Mouse (Mus musculus): ENCODE measurements around the gene Dgki. TPM values are rescaled to one million over a fixed set of nuclear protein-coding genes. Genes with fewer than 3 reads are reported as not detected.

Gene Dgki
- polyA plus RNA-seq, 1 experiment from 2014 or later = 0.27 TPM

GRCm38 (mm10) chr6:37310601-37311000 is 10.6 kb upstream of the Dgki start:
- no peak overlapping the region for H3K9ac ChIP-seq (ENCODE audit: low read depth, low read length)
- no peak overlapping the region for H3K27ac ChIP-seq (ENCODE audit: low read depth, low read length)
- H3K36me3 ChIP-seq (ENCODE audit: control insufficient read depth, insufficient read depth, low read length) = no peaks in the 10 kb centered on the region
- no peaks in the 10 kb centered on the region for H3K9me3 ChIP-seq (ENCODE audit: control insufficient read depth, low read length)
- no peak for ATAC-seq (ENCODE audit: low FRiP score, low TSS enrichment)
- H3K4me1 ChIP-seq (ENCODE audit: control insufficient read depth, insufficient read depth, low read length) = no peaks in the 10 kb centered on the region
- no peak overlapping the region for H3K4me3 ChIP-seq (ENCODE audit: low read length)
- no peaks in the 10 kb centered on the region for H3K27me3 ChIP-seq (ENCODE audit: control insufficient read depth, insufficient read depth, low read length)
- WGBS = 92% methylated on average over 4 of the region's 4 CpGs
- H3K4me2 ChIP-seq (replicated peaks; ENCODE audit: low read depth, low read length) = no peak overlapping the region

- WGBS = 71% methylated on average over 1 of the region's 1 CpGs
- Histone ChIP-seq H3K4me2 (replicated peaks; ENCODE audit: low read depth, low read length) (no peak overlapping the region), H3K4me1 (ENCODE audit: control insufficient read depth, insufficient read depth, low read length) (no peaks in the 10 kb centered on the region), H3K36me3 (ENCODE audit: control insufficient read depth, insufficient read depth, low read length) (no peaks in the 10 kb centered on the region), H3K4me3 (ENCODE audit: low read length) (no peak overlapping the region), H3K9ac (ENCODE audit: low read depth, low read length) (no peak overlapping the region), H3K27me3 (ENCODE audit: control insufficient read depth, insufficient read depth, low read length) (peaks cover 5% of the 10 kb centered on the region; the same call in 1 of the 2 replicates), H3K27ac (ENCODE audit: low read depth, low read length) (no peak overlapping the region), H3K9me3 (ENCODE audit: control insufficient read depth, low read length) (no peaks in the 10 kb centered on the region)
- no peak for ATAC-seq (ENCODE audit: low FRiP score, low TSS enrichment)
Measured at GRCm38 (mm10) chr6:37306616-37307015, 6.6 kb upstream of the Dgki start.

GRCm38 (mm10) chr6:37300492-37300891 is 508 bp upstream of the Dgki start:
- Histone ChIP-seq H3K27me3 (ENCODE audit: control insufficient read depth, insufficient read depth, low read length) (peaks cover 47% of the 10 kb centered on the region), H3K9ac (ENCODE audit: low read depth, low read length) (0 out of 2 replicates have a peak overlapping the region, but pooled peaks have one; percentile 49), H3K4me1 (ENCODE audit: control insufficient read depth, insufficient read depth, low read length) (peaks cover 5% of the 10 kb centered on the region; the same call in 1 of the 2 replicates), H3K36me3 (ENCODE audit: control insufficient read depth, insufficient read depth, low read length) (no peaks in the 10 kb centered on the region), H3K4me3 (ENCODE audit: low read length) (peak overlapping the region; percentile 46; the same call in 1 of the 2 replicates), H3K4me2 (replicated peaks; ENCODE audit: low read depth, low read length) (peak overlapping the region; percentile 92), H3K9me3 (ENCODE audit: control insufficient read depth, low read length) (no peaks in the 10 kb centered on the region), H3K27ac (ENCODE audit: low read depth, low read length) (no peak overlapping the region)
- ATAC-seq (ENCODE audit: low FRiP score, low TSS enrichment) = no peak; the same call in 1 of the 2 replicates
- 11% methylated on average over 13 of the region's 13 CpGs for WGBS

- no peaks in the 10 kb centered on the region for H3K9me3 ChIP-seq (ENCODE audit: control insufficient read depth, low read length)
- H3K27ac ChIP-seq (ENCODE audit: low read depth, low read length) = no peak overlapping the region
- ATAC-seq (ENCODE audit: low FRiP score, low TSS enrichment) = no peak
- H3K36me3 ChIP-seq (ENCODE audit: control insufficient read depth, insufficient read depth, low read length) = no peaks in the 10 kb centered on the region
- H3K27me3 ChIP-seq (ENCODE audit: control insufficient read depth, insufficient read depth, low read length) = peaks cover 47% of the 10 kb centered on the region
- WGBS = 32% methylated on average over 4 of the region's 4 CpGs
- no peak overlapping the region for H3K9ac ChIP-seq (ENCODE audit: low read depth, low read length)
- H3K4me1 ChIP-seq (ENCODE audit: control insufficient read depth, insufficient read depth, low read length) = peaks cover 5% of the 10 kb centered on the region; the same call in 1 of the 2 replicates
- peak overlapping the region; percentile 92 for H3K4me2 ChIP-seq (replicated peaks; ENCODE audit: low read depth, low read length)
- H3K4me3 ChIP-seq (ENCODE audit: low read length) = peak overlapping the region; percentile 46
Measured at GRCm38 (mm10) chr6:37298982-37299381, 1.0 kb downstream of the Dgki start.

- peaks cover 47% of the 10 kb centered on the region for H3K27me3 ChIP-seq (ENCODE audit: control insufficient read depth, insufficient read depth, low read length)
Measured at GRCm38 (mm10) chr6:37297744-37298482, 2.1 kb downstream of the Dgki start.

GRCm38 (mm10) chr6:37292068-37292467 is 7.9 kb downstream of the Dgki start:
- no peak overlapping the region for H3K4me3 ChIP-seq (ENCODE audit: low read length)
- H3K4me1 ChIP-seq (ENCODE audit: control insufficient read depth, insufficient read depth, low read length) = no peaks in the 10 kb centered on the region
- peaks cover 2% of the 10 kb centered on the region; the same call in 1 of the 2 replicates for H3K27me3 ChIP-seq (ENCODE audit: control insufficient read depth, insufficient read depth, low read length)
- H3K9me3 ChIP-seq (ENCODE audit: control insufficient read depth, low read length) = no peaks in the 10 kb centered on the region
- WGBS = 86% methylated on average over 2 of the region's 2 CpGs
- ATAC-seq (ENCODE audit: low FRiP score, low TSS enrichment) = no peak
- no peak overlapping the region for H3K9ac ChIP-seq (ENCODE audit: low read depth, low read length)
- no peak overlapping the region for H3K27ac ChIP-seq (ENCODE audit: low read depth, low read length)
- no peaks in the 10 kb centered on the region for H3K36me3 ChIP-seq (ENCODE audit: control insufficient read depth, insufficient read depth, low read length)
- no peak overlapping the region for H3K4me2 ChIP-seq (replicated peaks; ENCODE audit: low read depth, low read length)

More at GRCm38 (mm10) chr6:37297744-37298482, 2.1 kb downstream of the Dgki start:
- no peak overlapping the region for H3K4me2 ChIP-seq (replicated peaks; ENCODE audit: low read depth, low read length)
- H3K9me3 ChIP-seq (ENCODE audit: control insufficient read depth, low read length) = no peaks in the 10 kb centered on the region
- H3K27ac ChIP-seq (ENCODE audit: low read depth, low read length) = no peak overlapping the region
- H3K36me3 ChIP-seq (ENCODE audit: control insufficient read depth, insufficient read depth, low read length) = no peaks in the 10 kb centered on the region
- no peak overlapping the region for H3K9ac ChIP-seq (ENCODE audit: low read depth, low read length)
- H3K4me3 ChIP-seq (ENCODE audit: low read length) = no peak overlapping the region
- WGBS = 48% methylated on average over 8 of the region's 8 CpGs
- no peak for ATAC-seq (ENCODE audit: low FRiP score, low TSS enrichment)
- peaks cover 5% of the 10 kb centered on the region; the same call in 1 of the 2 replicates for H3K4me1 ChIP-seq (ENCODE audit: control insufficient read depth, insufficient read depth, low read length)

- H3K27me3 ChIP-seq (ENCODE audit: control insufficient read depth, insufficient read depth, low read length) = no peaks in the 10 kb centered on the region
- WGBS = 85% methylated on average over 1 of the region's 1 CpGs
- H3K4me1 ChIP-seq (ENCODE audit: control insufficient read depth, insufficient read depth, low read length) = no peaks in the 10 kb centered on the region
- ATAC-seq (ENCODE audit: low FRiP score, low TSS enrichment) = no peak
- H3K4me3 ChIP-seq (ENCODE audit: low read length) = no peak overlapping the region
- H3K27ac ChIP-seq (ENCODE audit: low read depth, low read length) = no peak overlapping the region
- H3K4me2 ChIP-seq (replicated peaks; ENCODE audit: low read depth, low read length) = no peak overlapping the region
- H3K36me3 ChIP-seq (ENCODE audit: control insufficient read depth, insufficient read depth, low read length) = no peaks in the 10 kb centered on the region
- H3K9ac ChIP-seq (ENCODE audit: low read depth, low read length) = no peak overlapping the region
- H3K9me3 ChIP-seq (ENCODE audit: control insufficient read depth, low read length) = no peaks in the 10 kb centered on the region
Measured at GRCm38 (mm10) chr6:37291171-37291570, 8.8 kb downstream of the Dgki start.

- H3K27me3 ChIP-seq (ENCODE audit: control insufficient read depth, insufficient read depth, low read length) = no peaks in the 10 kb centered on the region
- H3K9ac ChIP-seq (ENCODE audit: low read depth, low read length) = no peak overlapping the region
- H3K4me1 ChIP-seq (ENCODE audit: control insufficient read depth, insufficient read depth, low read length) = no peaks in the 10 kb centered on the region
- no peaks in the 10 kb centered on the region for H3K36me3 ChIP-seq (ENCODE audit: control insufficient read depth, insufficient read depth, low read length)
- WGBS = 94% methylated on average over 3 of the region's 3 CpGs
- ATAC-seq (ENCODE audit: low FRiP score, low TSS enrichment) = no peak
- no peak overlapping the region for H3K27ac ChIP-seq (ENCODE audit: low read depth, low read length)
- no peak overlapping the region for H3K4me2 ChIP-seq (replicated peaks; ENCODE audit: low read depth, low read length)
- H3K9me3 ChIP-seq (ENCODE audit: control insufficient read depth, low read length) = no peaks in the 10 kb centered on the region
- H3K4me3 ChIP-seq (ENCODE audit: low read length) = no peak overlapping the region
Measured at GRCm38 (mm10) chr6:37290691-37291090, 9.3 kb downstream of the Dgki start.

- Histone ChIP-seq H3K9ac (ENCODE audit: low read depth, low read length) (no peak overlapping the region), H3K4me3 (ENCODE audit: low read length) (no peak overlapping the region), H3K27ac (ENCODE audit: low read depth, low read length) (no peak overlapping the region), H3K36me3 (ENCODE audit: control insufficient read depth, insufficient read depth, low read length) (no peaks in the 10 kb centered on the region), H3K4me1 (ENCODE audit: control insufficient read depth, insufficient read depth, low read length) (no peaks in the 10 kb centered on the region), H3K4me2 (replicated peaks; ENCODE audit: low read depth, low read length) (no peak overlapping the region), H3K27me3 (ENCODE audit: control insufficient read depth, insufficient read depth, low read length) (no peaks in the 10 kb centered on the region), H3K9me3 (ENCODE audit: control insufficient read depth, low read length) (no peaks in the 10 kb centered on the region)
- no peak for ATAC-seq (ENCODE audit: low FRiP score, low TSS enrichment)
- WGBS = 93% methylated on average over 4 of the region's 4 CpGs
Measured at GRCm38 (mm10) chr6:37286134-37286533, 13.8 kb downstream of the Dgki start.
